Mouse (Mus musculus) E14TG2a.4 (cell line): ENCODE results near the gene Syn1.

Experiments
- CTCF ChIP-seq: conservative IDR thresholded peaks from 2 replicates; pipeline ENCODE4 v1.5.1; 2014; ENCODE audit warnings: low read length
- NANOG ChIP-seq: IDR thresholded peaks from 2 replicates; pipeline ENCODE4 v1.6.1; 2014; ENCODE audit warnings: borderline replicate concordance, low read length, mixed read lengths
- POU5F1 ChIP-seq: IDR thresholded peaks from 2 replicates; pipeline ENCODE4 v1.6.1; 2014; ENCODE audit warnings: low read length, borderline replicate concordance

DNA sequence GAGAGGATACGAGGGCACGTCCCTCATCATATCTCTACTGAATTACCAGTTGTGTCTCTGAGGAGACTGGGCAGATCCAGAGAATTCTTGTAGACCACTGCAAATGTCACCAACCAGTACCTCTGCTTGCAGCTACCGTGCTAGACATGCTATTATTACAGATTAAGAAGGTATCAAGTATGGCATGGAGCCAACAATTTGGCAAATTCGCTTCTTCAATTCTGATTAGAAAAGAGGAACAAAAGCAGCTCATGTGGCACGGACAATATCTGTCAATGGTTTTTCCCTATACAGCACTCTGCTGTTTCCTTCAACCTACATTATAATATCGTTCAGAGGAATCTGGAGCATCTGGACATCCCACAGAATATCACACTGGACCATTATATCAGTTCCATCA lies 7.1 kb downstream of the Syn1 start:
- TF ChIP-seq CTCF (no peak), POU5F1 (no peak), NANOG (no peak)
